Mouse (Mus musculus) layer of hippocampus, adult 9-10 months (tissue): ENCODE data around the gene Arpc2.
A peak's percentile ranks its signal among the peaks of the same experiment; 100 is the strongest.

Experiments
- DNase-seq: peaks from one replicate; pipeline ENCODE4 v3.0.0; 2022; ENCODE audit warnings: low spot score

Arpc2 gene

DNA sequence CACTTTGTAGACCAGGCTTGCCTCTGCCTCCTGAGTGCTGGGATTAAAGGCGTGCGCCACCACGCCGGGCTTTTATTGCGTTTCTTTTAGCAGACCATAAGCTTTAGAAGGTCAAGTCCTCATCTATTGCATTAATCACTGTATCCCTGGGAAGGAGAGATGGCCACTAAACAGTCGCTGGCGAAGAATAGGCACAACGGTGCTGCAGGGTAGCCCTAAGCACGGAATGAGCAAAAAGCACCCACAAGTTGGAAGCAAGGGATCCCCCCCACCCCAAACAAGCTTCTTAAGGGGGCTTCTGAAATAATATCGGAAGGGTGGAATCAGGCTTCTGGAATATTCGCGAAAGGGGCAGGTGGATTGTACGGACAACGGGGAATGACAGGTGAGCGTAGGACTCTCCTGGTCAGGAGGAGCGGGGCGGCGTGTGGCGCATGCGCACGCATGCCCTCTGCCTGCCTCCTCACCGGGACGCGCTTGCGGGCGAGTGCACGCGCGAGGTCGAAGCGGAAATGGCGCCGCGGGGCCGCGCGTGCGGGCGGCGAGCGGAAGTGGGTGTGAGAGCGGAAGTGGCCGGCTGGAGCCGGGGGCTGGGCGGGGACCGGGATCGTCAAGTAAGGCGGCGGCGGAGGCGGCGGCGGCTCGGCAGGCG lies at the start of gene Arpc2:
Gene Arpc2, plus strand, starts transcription at position 147 of the 652 bp plus-strand sequence.
- DNase-seq: peak; percentile 81

DNA sequence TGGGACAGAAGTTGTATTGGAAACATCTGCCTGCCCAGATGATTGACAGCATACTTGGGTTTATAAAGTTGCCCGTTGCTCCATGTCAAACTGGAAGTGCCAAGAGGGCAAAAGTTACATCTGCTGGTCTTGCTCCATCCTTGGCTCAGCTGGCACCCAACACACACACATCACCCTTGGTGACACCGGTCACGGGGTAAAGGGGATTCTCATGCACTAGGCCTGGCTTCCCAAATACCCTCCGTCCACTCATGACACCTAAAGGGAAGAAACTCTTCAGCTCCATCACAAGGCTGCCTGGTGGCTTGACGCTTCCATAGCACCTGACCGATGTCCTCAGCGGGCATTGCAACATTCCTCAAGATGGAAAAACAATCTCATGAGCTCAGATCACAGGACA lies 45.4 kb upstream of the Arpc2 start:
- no peak for DNase-seq

DNA sequence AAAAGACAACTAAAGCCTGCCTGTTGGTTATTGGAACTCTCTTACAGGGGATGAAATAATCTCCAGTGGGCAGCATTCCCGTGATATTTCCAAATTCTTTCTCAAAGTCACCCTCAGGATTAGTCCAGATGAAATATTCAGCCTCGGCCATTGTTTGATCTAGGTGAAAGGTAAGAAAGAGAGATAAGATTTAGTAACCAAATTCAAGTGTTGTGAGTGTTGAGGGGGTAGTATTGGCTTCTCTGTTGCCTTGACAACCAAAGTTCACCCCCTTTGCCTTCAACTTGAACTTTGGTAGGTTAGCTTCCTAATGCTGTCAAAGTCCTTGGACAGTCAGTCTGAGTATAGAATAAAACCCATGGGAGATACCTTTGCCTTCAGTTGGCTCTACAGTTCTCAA lies 43.2 kb upstream of the Arpc2 start:
- DNase-seq: no peak

DNA sequence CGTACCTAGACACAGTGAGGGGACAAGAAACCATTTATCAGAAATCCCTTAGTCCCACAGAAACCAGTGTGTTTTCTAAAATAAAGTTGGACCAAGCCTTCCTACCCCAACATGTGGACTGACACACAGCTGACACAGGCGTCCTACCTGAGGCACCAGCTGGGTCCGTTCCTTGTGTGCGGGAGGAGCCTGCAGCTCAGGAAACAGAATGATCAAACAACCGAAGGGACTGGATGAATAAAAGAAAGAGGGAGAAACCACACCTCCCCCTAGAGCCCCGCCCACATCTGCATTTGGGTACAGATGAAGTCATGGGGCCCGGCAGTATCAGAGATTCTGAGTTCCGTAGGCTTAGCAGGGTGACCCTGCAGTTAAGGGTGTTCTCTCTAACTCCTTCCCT lies 41.4 kb upstream of the Arpc2 start, which contains the start of gene Cxcr1:
Gene Cxcr1, minus strand, starts transcription at position 187 of the 400 bp plus-strand sequence.
- no peak for DNase-seq

DNA sequence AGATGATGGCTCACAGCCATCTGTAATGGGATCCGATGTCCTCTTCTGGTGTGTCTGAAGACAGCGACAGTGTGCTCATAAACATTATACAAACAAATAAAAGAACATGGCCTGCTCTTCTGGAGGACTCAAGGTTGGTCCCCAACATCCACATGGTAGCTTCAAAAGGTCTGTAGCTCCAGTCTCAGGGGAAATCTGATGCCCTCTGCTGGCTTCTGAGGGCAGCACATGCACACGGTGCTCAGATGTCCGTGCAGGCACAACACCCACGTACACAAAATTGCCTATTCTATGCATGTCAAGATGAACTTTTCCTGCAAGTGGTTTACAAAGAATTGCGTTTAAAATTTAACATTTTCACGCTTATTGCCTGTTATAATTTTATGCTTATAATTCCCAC lies 39.9 kb upstream of the Arpc2 start:
- no peak for DNase-seq

DNA sequence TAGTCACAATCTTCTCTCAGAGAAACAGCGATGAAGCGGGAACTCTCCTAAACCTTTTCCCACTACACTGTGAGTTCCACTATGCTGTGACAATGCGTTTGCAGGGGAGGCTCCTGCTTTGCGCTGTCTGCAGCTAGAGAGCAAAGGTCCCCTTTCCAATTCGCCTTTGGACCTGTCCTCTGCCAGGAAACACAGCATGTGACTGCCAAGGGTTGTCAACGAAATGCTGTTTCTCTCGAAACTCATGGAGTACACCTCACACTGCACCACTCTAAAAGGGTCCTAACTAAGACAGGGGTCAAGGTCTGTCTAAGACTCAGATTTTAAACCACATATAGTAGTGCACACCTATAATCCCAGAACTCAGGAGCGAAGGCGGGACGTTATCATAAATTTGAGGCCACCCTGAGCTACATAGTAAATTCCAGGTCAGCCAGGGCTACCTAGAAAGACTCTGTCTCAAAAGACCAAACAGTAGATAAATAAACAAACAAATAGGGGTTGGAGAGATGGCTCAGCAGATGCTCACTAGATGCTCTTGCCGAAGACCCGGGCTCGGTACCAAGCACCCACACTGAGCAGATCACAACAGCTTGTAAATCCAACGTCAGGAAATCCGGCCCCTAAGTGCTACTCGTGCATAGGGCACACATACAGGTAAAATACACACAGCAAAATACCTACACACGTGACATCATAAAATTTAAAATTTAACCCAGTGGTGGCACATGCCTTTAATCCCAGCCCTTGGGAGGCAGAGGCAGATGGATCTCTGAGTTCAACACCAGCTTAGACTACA lies 39.1 kb upstream of the Arpc2 start:
- DNase-seq: no peak

DNA sequence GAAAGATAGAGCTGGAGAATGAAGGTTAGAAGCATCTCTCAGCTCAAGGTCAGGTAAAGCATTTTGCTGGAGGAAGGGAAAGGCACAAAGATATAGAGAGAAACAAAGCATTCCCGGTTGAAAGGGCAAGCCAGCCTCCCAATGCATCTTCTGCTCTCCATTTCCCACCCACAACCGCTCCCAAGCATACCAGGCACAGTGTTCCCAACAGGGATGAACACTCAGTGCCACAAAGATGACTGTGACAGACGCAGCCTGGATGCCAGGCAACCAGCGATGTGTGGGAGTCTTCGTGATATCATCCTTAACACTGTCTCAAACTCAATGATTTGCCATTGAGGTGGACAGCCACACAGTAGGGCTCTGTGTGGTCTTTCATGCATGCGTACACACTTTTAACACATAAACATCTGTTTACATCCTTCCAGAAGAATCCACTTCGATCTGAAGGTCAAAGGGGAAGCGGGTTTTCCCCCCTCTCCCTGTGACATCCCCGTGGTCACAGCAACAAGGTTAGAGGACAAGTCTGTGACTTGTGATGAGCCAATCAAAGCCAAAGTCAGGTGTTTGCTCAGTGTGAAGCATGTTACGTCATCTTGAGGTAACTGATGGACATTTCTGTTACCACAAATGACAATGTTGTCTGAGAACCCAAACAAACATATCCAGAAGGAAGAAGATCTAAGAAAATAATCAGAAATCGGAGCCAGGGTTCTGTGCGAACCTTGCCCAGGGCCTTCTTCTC lies 38.0 kb upstream of the Arpc2 start:
- DNase-seq: peak; percentile 54

DNA sequence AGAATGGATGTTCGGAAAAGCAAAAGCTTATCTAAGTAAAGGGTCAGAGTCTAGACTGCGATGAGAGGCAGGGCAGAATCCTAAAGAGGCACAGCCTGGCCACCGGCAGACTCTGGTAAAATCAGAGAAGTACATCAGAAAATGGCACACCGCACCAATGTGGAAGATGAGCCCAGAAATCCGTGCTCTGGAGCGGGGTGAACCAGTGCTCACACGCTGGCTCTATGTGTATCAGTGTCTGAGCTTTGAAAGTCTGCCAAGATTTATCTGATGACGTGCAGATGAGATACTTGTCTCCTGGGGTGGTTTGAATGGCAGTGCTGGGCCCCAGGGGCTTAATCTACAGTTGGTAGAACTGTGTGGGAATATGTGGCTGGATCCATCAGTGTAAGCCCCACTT lies 36.8 kb upstream of the Arpc2 start:
- no peak for DNase-seq

DNA sequence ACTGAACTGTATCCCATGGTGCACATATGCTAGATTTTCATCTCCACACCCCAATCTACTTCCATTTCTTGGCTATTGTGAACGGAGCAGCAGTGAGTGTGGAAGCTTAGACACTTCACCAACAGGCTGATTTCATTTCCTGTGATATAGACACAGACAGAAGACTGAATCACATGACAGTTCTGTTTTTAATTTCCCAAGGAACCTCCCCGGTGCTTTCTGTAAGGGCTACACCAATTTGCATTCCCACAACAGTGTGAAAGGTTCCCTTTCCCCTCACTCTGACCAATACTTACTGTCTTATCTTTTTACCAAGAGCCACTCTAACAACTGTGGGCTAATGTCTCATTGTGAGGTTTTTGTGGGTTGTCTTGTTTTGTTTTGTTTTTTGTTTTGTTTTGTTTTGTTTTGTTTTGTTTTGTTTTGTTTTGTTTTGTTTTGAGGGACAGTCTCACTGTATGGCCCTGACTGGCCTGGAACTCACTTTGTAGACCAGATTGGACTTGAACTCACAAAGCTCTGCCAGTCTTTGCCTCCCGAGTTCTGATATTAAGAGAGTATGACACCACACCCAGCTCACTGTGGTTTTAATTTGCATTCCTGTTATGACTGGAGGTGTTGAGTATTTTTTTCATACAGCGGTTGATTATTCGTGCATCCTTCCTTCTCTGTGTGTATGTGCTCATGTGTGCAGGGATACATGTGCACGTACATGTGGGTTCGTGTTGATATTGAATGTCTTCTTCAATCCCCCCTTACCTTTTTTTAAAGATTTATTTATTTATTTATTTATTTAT lies 34.6 kb upstream of the Arpc2 start:
- DNase-seq: no peak

DNA sequence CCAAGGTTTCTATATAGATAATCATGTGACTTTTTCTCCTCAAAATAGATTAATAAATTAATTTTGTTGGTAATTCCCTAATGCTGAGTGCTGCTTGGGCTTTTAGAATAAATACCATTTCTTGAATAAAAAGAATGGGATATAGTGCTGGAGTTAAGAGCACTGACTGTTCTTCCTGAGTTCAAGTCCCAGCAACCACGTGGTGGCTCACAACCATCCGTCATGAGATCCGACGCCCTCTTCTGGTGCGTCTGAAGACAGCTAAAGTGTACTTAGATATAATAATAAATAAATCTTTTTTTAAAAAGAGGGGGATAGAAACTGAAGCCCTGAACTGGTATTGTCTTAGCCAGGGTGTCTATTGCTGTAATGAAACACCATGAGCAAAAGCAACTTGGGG lies 32.4 kb upstream of the Arpc2 start:
- no peak for DNase-seq

DNA sequence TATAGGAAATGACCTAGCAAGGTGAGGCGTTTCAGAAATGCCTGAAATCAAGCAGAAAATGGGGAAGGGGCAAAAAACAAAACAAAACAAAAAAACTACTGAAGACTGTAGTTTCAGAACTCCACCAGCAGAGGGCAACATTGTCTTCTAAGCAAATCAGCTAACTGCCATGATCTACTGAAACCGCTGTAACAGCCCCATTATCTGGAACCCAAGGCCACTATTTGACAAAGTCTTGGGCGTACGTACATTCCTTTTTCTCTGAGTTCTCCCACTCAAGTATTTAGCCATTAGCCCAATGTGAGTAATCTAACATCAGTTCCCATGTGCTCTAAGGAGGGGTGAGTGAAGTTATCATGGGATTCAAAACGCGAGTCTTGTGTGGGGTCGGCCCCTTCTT lies 30.0 kb upstream of the Arpc2 start:
- no peak for DNase-seq

DNA sequence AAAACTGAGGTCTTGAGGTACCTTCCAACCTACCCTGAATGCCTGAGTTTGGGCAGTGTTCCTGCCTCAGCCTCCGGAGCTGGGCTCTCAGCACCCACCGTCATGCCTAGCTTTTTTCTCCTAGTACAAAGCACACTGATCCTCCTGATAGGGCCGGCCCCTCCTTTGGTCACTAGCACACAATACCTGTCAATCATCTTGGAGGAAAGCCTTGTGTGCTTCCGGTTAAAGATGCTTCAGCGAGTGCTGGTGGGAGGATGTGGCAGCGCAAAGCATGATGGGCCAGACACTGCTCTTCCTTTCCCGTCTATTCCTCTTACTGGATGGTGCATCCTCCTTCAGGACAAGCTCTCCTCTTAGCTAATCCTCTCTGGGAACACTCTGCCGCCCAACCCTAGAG lies 29.2 kb upstream of the Arpc2 start:
- DNase-seq: no peak

DNA sequence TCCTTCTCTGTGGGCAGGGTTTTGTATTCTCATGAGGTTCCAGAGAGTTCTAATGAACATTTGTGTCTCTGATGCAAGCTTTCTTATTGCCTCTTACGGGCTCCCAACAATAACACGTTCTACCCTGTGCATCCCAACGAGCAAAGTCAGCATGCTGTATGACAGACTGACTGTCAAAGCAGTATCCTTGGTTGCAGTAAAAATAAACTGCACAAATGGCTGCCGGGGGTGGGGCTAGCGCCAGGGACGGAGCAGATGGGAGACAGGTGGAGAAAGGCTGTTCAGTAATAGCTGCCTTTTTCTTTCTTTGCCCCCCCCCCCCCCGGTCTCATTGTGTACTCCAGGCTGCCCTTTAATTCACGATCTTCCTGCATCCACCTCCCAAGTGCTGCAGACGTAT lies 28.0 kb upstream of the Arpc2 start:
- DNase-seq: peak; percentile 42

DNA sequence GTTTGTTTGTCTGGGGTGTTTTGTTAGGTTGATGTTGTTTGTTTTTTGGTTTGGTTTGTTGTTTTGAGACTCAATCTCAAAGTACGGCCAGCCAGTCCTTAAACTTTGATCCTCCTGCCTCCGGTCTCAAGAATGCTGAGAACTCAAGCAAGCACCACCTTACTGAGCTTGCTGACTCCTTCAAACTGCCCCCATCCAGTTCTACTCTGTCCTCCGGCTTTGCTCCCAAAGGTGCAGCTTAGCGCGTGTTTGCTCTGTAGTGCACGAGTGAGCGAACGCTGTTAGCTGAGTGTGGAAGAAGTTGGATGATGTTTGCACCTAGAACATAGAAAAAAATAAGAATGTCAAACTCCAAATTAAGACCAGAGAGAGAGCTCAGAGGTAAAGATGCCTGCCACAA lies 26.9 kb upstream of the Arpc2 start:
- no peak for DNase-seq

DNA sequence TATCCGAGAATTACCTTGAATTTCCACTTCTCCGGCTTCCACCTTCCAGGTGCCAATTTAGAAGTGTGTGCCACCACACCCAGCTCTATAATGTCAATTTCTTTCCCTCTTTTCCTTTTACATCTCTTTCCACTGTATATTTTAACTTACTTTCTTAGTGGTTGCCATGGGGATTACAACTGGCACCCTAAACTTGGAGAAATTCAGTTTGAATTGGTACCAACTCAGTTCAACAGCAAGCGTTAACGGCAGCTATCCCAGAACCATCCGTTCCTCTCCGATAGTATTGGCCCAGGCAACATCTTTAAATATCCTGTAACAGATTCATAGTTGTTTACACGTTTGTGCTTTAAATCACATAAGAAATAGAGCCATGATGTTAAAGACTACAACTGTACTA lies 16.0 kb upstream of the Arpc2 start:
- no peak for DNase-seq

DNA sequence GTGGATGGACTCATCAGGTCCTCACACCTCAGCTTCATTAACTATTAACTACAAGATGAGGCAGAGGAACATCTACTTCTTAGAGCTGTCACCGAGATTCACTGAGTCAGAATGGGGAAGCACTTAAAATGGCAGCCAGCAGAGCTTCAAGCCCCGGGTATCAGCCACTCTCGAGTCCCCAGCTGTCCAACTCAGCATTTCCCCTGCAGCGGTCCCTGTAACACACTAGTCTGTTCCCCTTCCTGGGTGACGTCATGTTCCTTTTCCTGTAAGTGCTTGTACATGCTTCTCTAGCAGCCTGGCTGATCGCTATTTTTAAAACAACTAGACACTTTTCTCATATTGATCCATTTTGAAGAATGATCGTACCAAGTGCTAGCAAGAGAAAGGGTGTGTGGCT lies 8.6 kb upstream of the Arpc2 start:
- DNase-seq: no peak

DNA sequence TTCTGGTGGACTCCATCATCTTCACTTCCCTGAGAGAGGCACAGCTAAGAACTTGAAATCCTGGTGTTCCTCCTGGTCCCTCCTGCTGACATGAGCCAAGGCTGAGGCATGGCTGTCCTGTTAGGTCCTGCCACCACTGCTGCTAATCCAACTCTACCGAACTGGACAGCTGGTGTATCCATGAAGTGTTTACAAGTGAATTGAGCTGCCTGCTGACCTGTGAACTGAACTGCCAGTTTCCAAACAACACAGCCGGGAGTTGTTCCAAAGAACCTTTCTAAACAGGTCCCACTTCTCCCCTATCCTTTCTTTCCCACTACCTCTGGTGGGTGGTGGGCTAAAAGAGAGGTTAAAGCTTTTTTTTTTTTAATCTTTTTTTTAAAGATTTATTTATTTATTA lies 5.9 kb upstream of the Arpc2 start:
- no peak for DNase-seq

DNA sequence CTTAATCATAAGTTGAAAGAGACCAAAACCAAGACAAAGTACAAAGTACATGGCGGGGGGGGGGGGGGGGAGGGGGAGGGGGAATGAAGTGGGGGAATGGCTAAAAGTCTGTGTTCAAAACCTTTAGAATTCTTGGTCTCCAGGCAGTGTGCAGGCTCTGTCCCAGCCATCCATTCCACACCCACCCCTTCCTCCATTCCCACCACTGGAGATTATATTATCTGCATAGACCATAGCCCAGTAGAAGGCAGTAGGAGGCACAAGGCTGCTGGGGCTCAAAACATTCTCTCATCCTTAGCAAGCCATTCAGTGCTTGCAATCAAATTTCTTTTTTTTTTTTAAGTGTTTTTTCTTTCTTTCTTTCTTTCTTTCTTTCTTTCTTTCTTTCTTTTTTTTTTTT lies 4.9 kb upstream of the Arpc2 start:
- DNase-seq: no peak

DNA sequence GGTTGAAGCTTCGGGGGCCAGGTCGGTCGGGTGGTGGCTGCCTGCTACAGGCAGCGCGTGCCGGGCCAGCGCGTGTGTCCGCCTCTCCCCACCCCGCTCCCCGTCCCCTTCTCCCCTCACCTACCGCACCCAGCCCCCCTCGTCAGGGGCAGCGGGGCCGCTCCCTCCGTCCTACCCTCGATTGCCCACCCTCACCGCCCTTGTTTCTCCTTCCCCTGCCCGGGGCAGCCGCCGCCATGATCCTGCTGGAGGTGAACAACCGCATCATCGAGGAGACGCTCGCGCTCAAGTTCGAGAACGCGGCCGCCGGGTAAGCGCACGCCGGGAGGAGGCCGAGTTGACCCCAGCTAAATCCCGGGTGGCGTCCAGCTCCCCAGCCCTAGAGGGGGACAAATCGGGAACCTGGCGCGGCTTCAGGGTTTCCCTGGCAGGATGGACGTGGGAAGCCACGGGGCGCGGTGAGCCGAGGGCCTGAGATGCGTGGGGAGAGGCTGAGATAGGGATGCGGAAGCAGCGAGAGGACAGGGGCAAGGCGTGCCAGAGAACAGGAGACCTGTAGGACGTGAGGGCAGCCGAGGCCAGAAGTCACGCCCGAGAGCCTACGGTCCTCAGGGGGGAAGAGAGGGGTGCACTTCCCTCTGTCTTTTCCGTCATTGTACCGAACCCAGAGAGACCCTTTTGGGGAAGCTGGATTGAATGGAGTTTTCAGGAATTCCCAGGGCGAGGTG lies 870 bp downstream of the Arpc2 start:
- no peak for DNase-seq

DNA sequence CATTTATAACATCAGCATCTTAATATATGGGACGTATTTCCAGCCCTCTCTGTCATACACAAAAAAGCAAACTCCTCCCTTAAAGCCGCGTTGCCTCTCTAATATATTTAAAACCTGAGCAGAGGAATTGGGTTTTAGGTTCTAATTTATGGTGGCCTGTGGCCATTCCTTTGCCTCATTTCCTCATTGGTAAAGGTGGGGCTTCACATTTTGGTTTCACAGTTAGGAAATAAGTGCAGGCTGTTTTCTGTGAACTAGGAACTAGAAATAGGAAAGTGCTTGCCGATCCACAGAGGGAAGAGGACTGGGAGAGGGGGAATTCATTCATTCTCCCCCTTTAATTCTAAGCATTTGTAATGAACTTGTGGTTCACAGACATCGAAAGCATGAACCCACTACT lies 1.8 kb downstream of the Arpc2 start:
- DNase-seq: no peak

DNA sequence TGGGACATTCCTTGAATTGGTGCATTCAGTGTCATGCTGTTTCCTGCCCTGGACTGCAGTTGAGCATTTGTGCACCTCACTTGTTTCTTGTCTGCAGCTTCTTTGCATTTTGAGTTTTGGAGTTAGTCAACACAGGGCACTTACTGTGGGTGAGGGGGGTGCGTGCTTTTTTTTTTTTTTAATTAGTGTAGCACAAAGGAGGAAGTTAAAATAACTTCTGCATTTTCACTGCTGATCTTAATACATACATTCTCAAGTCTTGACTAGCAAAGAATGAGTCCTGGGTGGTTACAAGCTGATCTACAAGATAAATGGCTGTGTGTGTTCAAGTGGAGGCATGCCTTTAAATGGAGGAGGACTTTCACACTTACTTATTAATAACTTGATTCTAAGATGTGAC lies 2.3 kb downstream of the Arpc2 start:
- no peak for DNase-seq

DNA sequence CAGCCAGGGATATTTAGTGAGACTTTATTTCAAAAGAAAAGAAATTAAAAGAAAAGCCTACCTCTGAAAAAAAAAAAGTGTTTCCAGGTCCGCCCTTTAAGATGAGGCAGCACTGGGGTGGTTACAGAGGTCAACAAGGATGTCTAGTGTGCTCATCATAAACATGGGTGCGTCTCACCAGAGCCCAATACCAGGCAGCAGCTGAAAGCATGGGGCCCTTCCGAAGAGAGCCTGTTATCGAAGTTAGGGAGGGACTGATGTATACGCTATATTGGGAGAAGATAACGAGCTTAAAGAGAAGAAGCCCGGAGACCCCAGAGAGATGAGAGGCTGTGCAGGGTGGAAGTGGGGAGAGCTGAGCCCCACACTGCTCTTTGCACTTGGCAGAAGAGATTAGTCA lies 3.3 kb downstream of the Arpc2 start:
- no peak for DNase-seq
